Comparison of ENCODE assay signal across 21 mouse cellular contexts in genomic region chr10:69542439-69542838, GRCm38 (mm10).
DNase-seq lines count a peak whose midpoint lies in the region; ATAC-seq and TF ChIP-seq lines count a peak whose summit lies in the region.
"Had no signal": no experiment of that assay in that cellular context is flagged by ENCODE, and none has a peak within 500 bp of the region (broad histone marks: within the 10 kb centered on the region; RNA-seq: fewer than 3 reads in every experiment).

No protein-coding gene starts in this region.

- no peak for ATAC-seq in midbrain, embryonic 11.5 days (ENCODE audit: low FRiP score)
- no peak for ATAC-seq in midbrain, postnatal 0 days (ENCODE audit: low FRiP score)
- ATAC-seq: activated CD4-positive, CD25-positive, alpha-beta regulatory T cell, adult 4 months; CD4-positive, CD25-positive, alpha-beta regulatory T cell, adult 4 months; Patski had no signal

- DNase-seq in gastrocnemius, adult 2 months: no peak
- no peak for DNase-seq in gastrocnemius, postnatal 4 days (ENCODE audit: low spot score in 2 of 2)
- DNase-seq in midbrain, embryonic 11.5 days (ENCODE audit: low spot score, missing footprints): peak; percentile 41
- DNase-seq in midbrain, postnatal 0 days (ENCODE audit: low spot score): no peak
- no peak for DNase-seq in CH12.LX (ENCODE audit: extremely low read depth)
- no peak for DNase-seq in kidney, adult 9 months
- DNase-seq: adrenal gland, adult 2 months; adrenal gland, adult 8-10 months; adrenal gland, postnatal 10 days; adrenal gland, postnatal 14 days; adrenal gland, postnatal 25 days; adrenal gland, postnatal 36 days; B cell, adult 2 months; cerebellum, adult 11 months; cerebellum, adult 11-12 months; cerebellum, adult 18-20 months; cerebellum, adult 2 months had no signal

- no peaks in the 10 kb centered on the region for H3K9me3 ChIP-seq in midbrain, embryonic 11.5 days (ENCODE audit: control insufficient read depth, low read length)
- H3K9me3 ChIP-seq in midbrain, postnatal 0 days (ENCODE audit: low read length): no peaks in the 10 kb centered on the region
- no peaks in the 10 kb centered on the region for H3K9me3 ChIP-seq in CH12.LX (replicated peaks; ENCODE audit: low read length)

- H3K9ac ChIP-seq in midbrain, embryonic 11.5 days (ENCODE audit: low read length): no peak overlapping the region
- H3K9ac ChIP-seq in midbrain, postnatal 0 days (replicated peaks; ENCODE audit: low read length, poor library complexity, severe bottlenecking): no peak overlapping the region
- H3K9ac ChIP-seq in CH12.LX (ENCODE audit: insufficient read depth, low read depth): no peak overlapping the region

- no peak for TF ChIP-seq RAD21 in CH12.LX (IDR thresholded peaks at IDR 0.05; ENCODE audit: low read depth, low read length)

- intact Hi-C loops in gastrocnemius, adult 2 months (cut with DNase I): no loop called here

- no peaks in the 10 kb centered on the region for H3K36me3 ChIP-seq in midbrain, embryonic 11.5 days (ENCODE audit: control insufficient read depth, insufficient read depth, low read length)
- no peaks in the 10 kb centered on the region for H3K36me3 ChIP-seq in midbrain, postnatal 0 days (ENCODE audit: insufficient read depth, low read length)
- H3K36me3 ChIP-seq in CH12.LX (replicated peaks in 1 of 2; ENCODE audit: control insufficient read depth in 1 of 2, insufficient read depth in 1 of 2, low read length in 1 of 2): peaks cover 0 to 13% of the 10 kb centered on the region in 2 experiments
- H3K36me3 ChIP-seq: G1E had no signal

- peak overlapping the region; percentile 76; the same call in 1 of the 2 replicates for H3K27ac ChIP-seq in gastrocnemius, adult 2 months
- no peak overlapping the region for H3K27ac ChIP-seq in midbrain, embryonic 11.5 days (ENCODE audit: low read depth, low read length)
- H3K27ac ChIP-seq in midbrain, postnatal 0 days (ENCODE audit: low read depth, low read length): no peak overlapping the region
- no peak overlapping the region for H3K27ac ChIP-seq in CH12.LX (ENCODE audit: insufficient read depth, low read depth)

- no peak overlapping the region for H3K4me2 ChIP-seq in midbrain, embryonic 11.5 days
- no peak overlapping the region for H3K4me2 ChIP-seq in midbrain, postnatal 0 days (ENCODE audit: low read depth, low read length, poor library complexity, severe bottlenecking)
- H3K4me2 ChIP-seq in CH12.LX (ENCODE audit: insufficient read depth, low read depth, poor library complexity, severe bottlenecking): 0 out of 2 replicates have a peak overlapping the region, but pooled peaks have one; percentile 44

- TF ChIP-seq CTCF in gastrocnemius, adult 2 months (IDR thresholded peaks at IDR 0.05): no peak
- no peak for TF ChIP-seq CTCF in midbrain, postnatal 0 days (IDR thresholded peaks at IDR 0.05)
- no peak for TF ChIP-seq CTCF in CH12.LX (conservative IDR thresholded peaks at IDR 0.05 in 1 of 2, IDR thresholded peaks at IDR 0.05 in 1 of 2; ENCODE audit: low read depth in 2 of 2, low read length in 2 of 2)

- dilution Hi-C loops in CH12.LX (cut with MboI; ENCODE audit: extremely low pct_ligation_motif_present, extremely low pct_unique_long_range_greater_than_20kb, low sequenced_read_pairs): no loop called here

- WGBS in midbrain, embryonic 11.5 days: 89% methylated on average over 3 of the region's 3 CpGs
- WGBS in midbrain, postnatal 0 days: 90% methylated on average over 3 of the region's 3 CpGs

- no peak overlapping the region for H3K4me3 ChIP-seq in gastrocnemius, adult 2 months
- no peak overlapping the region for H3K4me3 ChIP-seq in midbrain, embryonic 11.5 days (ENCODE audit: low read depth, low read length)
- no peak overlapping the region for H3K4me3 ChIP-seq in midbrain, postnatal 0 days (ENCODE audit: low read depth, low read length)
- H3K4me3 ChIP-seq in CH12.LX (replicated peaks in 1 of 3; ENCODE audit: low read depth in 2 of 3, low read length in 2 of 3, poor library complexity in 1 of 3): no peak overlapping the region

- TF ChIP-seq POLR2A in CH12.LX (IDR thresholded peaks at IDR 0.05; ENCODE audit: low read depth, low read length): no peak

- H3K27me3 ChIP-seq in midbrain, embryonic 11.5 days (ENCODE audit: control insufficient read depth, insufficient read depth, low read length): no peaks in the 10 kb centered on the region
- H3K27me3 ChIP-seq in midbrain, postnatal 0 days (ENCODE audit: insufficient read depth, low read length): no peaks in the 10 kb centered on the region
- no peaks in the 10 kb centered on the region for H3K27me3 ChIP-seq in CH12.LX (replicated peaks)
- H3K27me3 ChIP-seq: Patski had no signal

- no peaks in the 10 kb centered on the region for H3K79me2 ChIP-seq in CH12.LX (replicated peaks; ENCODE audit: control insufficient read depth, extremely low read depth, insufficient read depth, poor library complexity, severe bottlenecking)

- in situ Hi-C loops in CH12.LX (cut with MboI; ENCODE audit: low pct_ligation_motif_present, low pct_unique_long_range_greater_than_20kb, low sequenced_read_pairs): no loop called here

- no peaks in the 10 kb centered on the region for H3K4me1 ChIP-seq in midbrain, embryonic 11.5 days (ENCODE audit: control insufficient read depth, insufficient read depth, low read length)
- peaks cover 6% of the 10 kb centered on the region; the same call in 1 of the 2 replicates for H3K4me1 ChIP-seq in midbrain, postnatal 0 days (ENCODE audit: insufficient read depth, low read length)
- peaks cover 7 to 78% of the 10 kb centered on the region in 2 experiments; a peak in 3 of 4 replicates for H3K4me1 ChIP-seq in CH12.LX (ENCODE audit: control insufficient read depth in 1 of 2, insufficient read depth in 2 of 2)

- peak; percentile 45 for TF ChIP-seq EP300 in CH12.LX (IDR thresholded peaks at IDR 0.05; ENCODE audit: low read length)

TF ChIP-seq in CH12.LX, 34 proteins besides CTCF, POLR2A, EP300 and RAD21:
- TF ChIP-seq MAZ (IDR thresholded peaks at IDR 0.05; ENCODE audit: low read depth, low read length) (no peak), GABPA (IDR thresholded peaks at IDR 0.05; ENCODE audit: insufficient replicate concordance, low read depth, low read length) (no peak), IRF4 (IDR thresholded peaks at IDR 0.05; ENCODE audit: low read depth, low read length) (peak; percentile 51; the same call in 1 of the 2 replicates), BHLHE40 (IDR thresholded peaks at IDR 0.05; ENCODE audit: low read depth, low read length) (no peak), TCF12 (IDR thresholded peaks at IDR 0.05; ENCODE audit: low read depth, low read length) (no peak), ZNF384 (IDR thresholded peaks at IDR 0.05; ENCODE audit: low read depth, low read length) (peak; percentile 64; the same call in 1 of the 2 replicates)
TF ChIP-seq in CH12.LX: peak in this region for 2.
